8 mouse cellular contexts compared by ENCODE assay signal in genomic region chr19:4163543-4163887, GRCm38 (mm10). TPM values are rescaled to one million over a fixed set of nuclear protein-coding genes. Genes with fewer than 3 reads are reported as not detected.
A peak's percentile ranks its signal among the peaks of the same experiment; 100 is the strongest.
DNase-seq lines count a peak whose midpoint lies in the region; ATAC-seq and TF ChIP-seq lines count a peak whose summit lies in the region.

No protein-coding gene starts in this region.

- H3K4me3 ChIP-seq in gastrocnemius, adult 2 months = peak overlapping the region; percentile 83
- peak overlapping the region; percentile 93 for H3K4me3 ChIP-seq in testis, adult 2 months (ENCODE audit: control insufficient read depth, low read depth, low read length)
- peak overlapping the region; percentile 75 for H3K4me3 ChIP-seq in liver, embryonic 13.5 days (replicated peaks)

- no peaks in the 10 kb centered on the region for H3K36me3 ChIP-seq in testis, adult 2 months (ENCODE audit: control insufficient read depth, insufficient read depth, low read length)
- peaks cover 31% of the 10 kb centered on the region for H3K36me3 ChIP-seq in liver, embryonic 13.5 days

- peak overlapping the region; percentile 98 for H3K27ac ChIP-seq in gastrocnemius, adult 2 months
- peak overlapping the region; percentile 33 for H3K27ac ChIP-seq in testis, adult 2 months (ENCODE audit: control insufficient read depth, insufficient read depth, low read depth, low read length)
- H3K27ac ChIP-seq in liver, embryonic 13.5 days = peak overlapping the region; percentile 76

- 33% methylated on average over 4 of the region's 4 CpGs for WGBS in liver, embryonic 13.5 days (ENCODE audit: insufficient replicate concordance)

- intact Hi-C loops in gastrocnemius, adult 2 months (cut with DNase I) = loop anchor here (5.0 kb wide), 1 partner anchor 36 kb away; the partner anchor contains the start of gene Aip

- no peak for TF ChIP-seq POLR2A in testis, adult 2 months (IDR thresholded peaks at IDR 0.05; ENCODE audit: control insufficient read depth, low read depth, low read length)

- TF ChIP-seq CTCF in gastrocnemius, adult 2 months (IDR thresholded peaks at IDR 0.05) = no peak
- no peak for TF ChIP-seq CTCF in testis, adult 2 months (IDR thresholded peaks at IDR 0.05; ENCODE audit: control insufficient read depth, insufficient read depth, insufficient replicate concordance, low read depth, low read length)

- peaks cover 8% of the 10 kb centered on the region for H3K4me1 ChIP-seq in testis, adult 2 months (ENCODE audit: control insufficient read depth, insufficient read depth, low read length)
- peaks cover 53% of the 10 kb centered on the region for H3K4me1 ChIP-seq in liver, embryonic 13.5 days (replicated peaks)

- peak; percentile 9; the same call in 1 of the 2 replicates for ATAC-seq in liver, embryonic 13.5 days (ENCODE audit: low read depth)

- H3K9ac ChIP-seq in liver, embryonic 13.5 days = peak overlapping the region; percentile 82

- H3K9me3 ChIP-seq in liver, embryonic 13.5 days (replicated peaks) = no peaks in the 10 kb centered on the region

- peak overlapping the region; percentile 81 for H3K4me2 ChIP-seq in liver, embryonic 13.5 days

- no peak for DNase-seq in gastrocnemius, adult 2 months
- no peak for DNase-seq in gastrocnemius, postnatal 10 days
- no peak for DNase-seq in testis, postnatal 14 days (ENCODE audit: low spot score)
- no peak for DNase-seq in liver, embryonic 13.5 days
- no peak for DNase-seq in cerebellum, adult 9-11 months
- DNase-seq in gastrocnemius, postnatal 25 days = no peak
- no peak for DNase-seq in adrenal gland, postnatal 25 days

- H3K27me3 ChIP-seq in testis, adult 2 months (ENCODE audit: control insufficient read depth, insufficient read depth, low read length) = no peaks in the 10 kb centered on the region
- no peaks in the 10 kb centered on the region for H3K27me3 ChIP-seq in liver, embryonic 13.5 days

RNA-seq across cellular contexts. Expression of gene Rps6kb2, which starts 0.4 kb away (rescaled TPM):
- total RNA-seq in gastrocnemius, adult 2 months (2021) = 10 to 100 TPM; 24.8 to 27.8 TPM
- 10 to 100 TPM; 25.3 to 30.9 TPM for total RNA-seq in gastrocnemius, postnatal 10 days (2021)
- polyA plus RNA-seq in testis, adult 2 months (2012; rRNA removed) = 10.9 and 11.1 TPM in 2 replicates
- polyA plus RNA-seq in liver, embryonic 13.5 days (2015; fragmentation: Nextera tagmentation; extraction: Ambion mirVana) = 30.0 and 34.2 TPM in 2 replicates
- total RNA-seq in gastrocnemius, postnatal 25 days (2021) = 10 to 100 TPM; 19.9 to 24.4 TPM
- total RNA-seq in adrenal gland, postnatal 25 days (2021) = 48.8 and 52.6 TPM in 2 replicates

RNA-seq across cellular contexts. Expression of gene Ptprcap, which starts 10.1 kb away (rescaled TPM):
- total RNA-seq in gastrocnemius, adult 2 months (2021) = under 1 TPM in 1 of 2 experiments, not detected in 1; 0.43 TPM
- total RNA-seq in gastrocnemius, postnatal 10 days (2021) = 1 to 10 TPM in 1 of 2 experiments, under 1 TPM in 1; 0.49 to 2.0 TPM
- polyA plus RNA-seq in testis, adult 2 months (2012; rRNA removed) = 0.65 and 1.0 TPM in 2 replicates
- polyA plus RNA-seq in liver, embryonic 13.5 days (2015; fragmentation: Nextera tagmentation; extraction: Ambion mirVana) = 18.8 and 21.3 TPM in 2 replicates
- under 1 TPM in 1 of 2 experiments, not detected in 1; 0.35 TPM for total RNA-seq in gastrocnemius, postnatal 25 days (2021)
- total RNA-seq in adrenal gland, postnatal 25 days (2021) = 3.9 and 6.0 TPM in 2 replicates

RNA-seq across cellular contexts. Expression of gene Carns1, which starts 11.8 kb away (rescaled TPM):
- 10 to 100 TPM; 23.1 to 25.9 TPM for total RNA-seq in gastrocnemius, adult 2 months (2021)
- total RNA-seq in gastrocnemius, postnatal 10 days (2021) = 10 to 100 TPM; 33.1 to 47.1 TPM
- polyA plus RNA-seq in testis, adult 2 months (2012; rRNA removed) = 2.5 and 2.7 TPM in 2 replicates
- 0.38 and 0.43 TPM in 2 replicates for polyA plus RNA-seq in liver, embryonic 13.5 days (2015; fragmentation: Nextera tagmentation; extraction: Ambion mirVana)
- total RNA-seq in gastrocnemius, postnatal 25 days (2021) = 10 to 100 TPM; 17.7 to 20.0 TPM
- total RNA-seq in adrenal gland, postnatal 25 days (2021) = 2.6 and 4.1 TPM in 2 replicates

RNA-seq across cellular contexts. Expression of gene Coro1b, which starts 15.1 kb away (rescaled TPM):
- 10 to 100 TPM in 1 of 2 experiments, 1 to 10 TPM in 1; 9.8 to 14.7 TPM for total RNA-seq in gastrocnemius, adult 2 months (2021)
- 10 to 100 TPM; 41.1 to 48.6 TPM for total RNA-seq in gastrocnemius, postnatal 10 days (2021)
- 87.3 and 97.2 TPM in 2 replicates for polyA plus RNA-seq in testis, adult 2 months (2012; rRNA removed)
- 70.7 and 72.6 TPM in 2 replicates for polyA plus RNA-seq in liver, embryonic 13.5 days (2015; fragmentation: Nextera tagmentation; extraction: Ambion mirVana)
- 10 to 100 TPM; 15.9 to 24.1 TPM for total RNA-seq in gastrocnemius, postnatal 25 days (2021)
- 179 and 226 TPM in 2 replicates for total RNA-seq in adrenal gland, postnatal 25 days (2021)

RNA-seq across cellular contexts. Expression of gene Cabp4, which starts 19.7 kb away (rescaled TPM):
- total RNA-seq in gastrocnemius, adult 2 months (2021) = not detected
- total RNA-seq in gastrocnemius, postnatal 10 days (2021) = not detected
- polyA plus RNA-seq in testis, adult 2 months (2012; rRNA removed) = 0.16 and 0.29 TPM in 2 replicates
- 0.07 and 0.13 TPM in 2 replicates for polyA plus RNA-seq in liver, embryonic 13.5 days (2015; fragmentation: Nextera tagmentation; extraction: Ambion mirVana)
- total RNA-seq in gastrocnemius, postnatal 25 days (2021) = not detected
- total RNA-seq in adrenal gland, postnatal 25 days (2021) = 0.94 and 1.3 TPM in 2 replicates

Comparison
In these comparisons a context has a peak if more than half of its experiments do, and no peak if none do; other contexts are left out.
1. H3K27ac ChIP-seq: peak in every context shown above with its lines; median percentile 98 in gastrocnemius, adult 2 months; 76 in liver, embryonic 13.5 days; 33 in testis, adult 2 months.